Mouse (Mus musculus) stomach, embryonic 15.5 days (tissue): Measurements from ENCODE around the gene Kat7. TPM values are rescaled to one million over a fixed set of nuclear protein-coding genes. Genes with fewer than 3 reads are reported as not detected.

Experiments
- ATAC-seq: fragments of 200-750 bp; cut with Nextera tagmentation; 2 replicates; pipeline ENCODE4 v1.8.0; 2017; ENCODE audit warnings: low read depth, moderate number of reproducible peaks, moderate TSS enrichment; ENCODE audit not compliant: insufficient read depth, low FRiP score
- H3K27ac ChIP-seq: fragments of 300-500 bp; sonication (generic); 2 replicates; pipeline ENCODE4 v1.5.1; 2015; ENCODE audit warnings: mild to moderate bottlenecking, inconsistent platforms
- H3K27me3 ChIP-seq: fragments of 300-500 bp; sonication (generic); replicated peaks from 2 replicates; pipeline ENCODE4 v1.6.1; 2015; ENCODE audit warnings: inconsistent platforms
- H3K36me3 ChIP-seq: fragments of 300-500 bp; sonication (generic); 2 replicates; pipeline ENCODE4 v1.6.1; 2015; ENCODE audit warnings: inconsistent platforms
- H3K4me1 ChIP-seq: fragments of 300-500 bp; sonication (generic); 2 replicates; pipeline ENCODE4 v1.6.1; 2015; ENCODE audit warnings: inconsistent platforms
- H3K4me2 ChIP-seq: fragments of 300-500 bp; sonication (generic); 2 replicates; pipeline ENCODE4 v1.6.1; 2015; ENCODE audit warnings: mild to moderate bottlenecking, inconsistent platforms
- H3K4me3 ChIP-seq: fragments of 300-500 bp; sonication (generic); replicated peaks from 2 replicates; pipeline ENCODE4 v1.5.1; 2015; ENCODE audit warnings: inconsistent platforms
- H3K9ac ChIP-seq: fragments of 300-500 bp; sonication (generic); 2 replicates; pipeline ENCODE4 v1.6.1; 2015; ENCODE audit warnings: inconsistent platforms
- H3K9me3 ChIP-seq: fragments of 300-500 bp; sonication (generic); 2 replicates; pipeline ENCODE4 v1.6.1; 2016; ENCODE audit warnings: inconsistent platforms
- WGBS: fragments of 180-500 bp; shearing (Covaris S2); methylation state at CpG from one replicate; pipeline ENCODE4 v1.1.7; 2015; 5-methylcytosine and 5-hydroxymethylcytosine counted together
- polyA plus RNA-seq: library from polyadenylated mRNA; unstranded; fragments of >200 nt; fragmentation: Nextera tagmentation; extraction: Ambion mirVana; gene quantifications from 2 replicates; pipeline ENCODE4 v1.2.1, GENCODE M21; 2015

Kat7 gene
- polyA plus RNA-seq, 1 experiment from 2014 or later, result 57.1 TPM

DNA sequence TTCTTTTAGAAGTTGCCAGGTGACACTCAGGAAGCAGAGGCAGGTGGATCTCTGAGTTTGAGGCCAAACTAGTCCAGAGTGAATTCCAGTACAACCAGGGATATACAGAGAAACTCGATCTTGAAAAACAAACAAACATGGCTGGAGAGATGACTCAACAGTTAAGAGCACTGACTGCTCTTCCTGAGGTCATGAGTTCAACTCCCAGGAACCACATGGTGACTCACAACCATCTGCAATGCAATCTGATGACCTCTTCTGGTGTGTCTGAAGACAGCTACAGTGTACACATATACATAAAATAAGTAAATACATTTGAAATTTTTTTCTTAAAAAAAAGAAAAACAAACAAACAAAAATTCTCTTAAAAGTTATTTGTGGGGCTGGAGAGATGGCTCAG is 20.6 kb upstream of the Kat7 start:
- no peak for ATAC-seq
- WGBS, result 41% methylated on average over 1 of the region's 1 CpGs
- H3K4me2 ChIP-seq, result no peak overlapping the region
- H3K9ac ChIP-seq, result no peak overlapping the region
- H3K9me3 ChIP-seq, result no peaks in the 10 kb centered on the region
- no peaks in the 10 kb centered on the region for H3K36me3 ChIP-seq
- H3K27me3 ChIP-seq, result no peaks in the 10 kb centered on the region
- H3K4me3 ChIP-seq, result no peak overlapping the region
- H3K27ac ChIP-seq, result no peak overlapping the region
- no peaks in the 10 kb centered on the region for H3K4me1 ChIP-seq

DNA sequence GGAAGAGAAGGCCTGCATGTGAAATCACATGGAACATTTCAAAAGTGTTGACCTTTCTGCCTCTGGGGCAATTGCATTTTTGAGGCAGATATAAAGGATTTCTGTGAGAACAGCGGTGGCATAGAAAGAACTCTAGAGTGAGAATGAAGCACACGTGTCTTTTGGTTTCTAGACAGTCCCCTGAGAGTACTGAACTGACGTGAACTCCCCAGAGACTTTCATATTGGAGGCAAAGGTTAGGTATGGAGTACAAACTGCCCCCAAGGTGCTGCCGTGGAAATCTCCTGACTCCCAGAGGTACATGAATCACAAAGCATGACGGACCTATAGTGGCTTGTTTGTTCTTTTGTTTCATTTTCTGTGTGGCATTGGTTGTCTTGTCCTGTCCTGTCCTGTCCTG is 18.6 kb upstream of the Kat7 start:
- 74% methylated on average over 5 of the region's 5 CpGs for WGBS
- Histone ChIP-seq H3K27me3 (no peaks in the 10 kb centered on the region), H3K9me3 (no peaks in the 10 kb centered on the region), H3K9ac (no peak overlapping the region), H3K4me2 (no peak overlapping the region), H3K27ac (no peak overlapping the region), H3K4me1 (no peaks in the 10 kb centered on the region), H3K4me3 (no peak overlapping the region), H3K36me3 (no peaks in the 10 kb centered on the region)
- ATAC-seq, result no peak

DNA sequence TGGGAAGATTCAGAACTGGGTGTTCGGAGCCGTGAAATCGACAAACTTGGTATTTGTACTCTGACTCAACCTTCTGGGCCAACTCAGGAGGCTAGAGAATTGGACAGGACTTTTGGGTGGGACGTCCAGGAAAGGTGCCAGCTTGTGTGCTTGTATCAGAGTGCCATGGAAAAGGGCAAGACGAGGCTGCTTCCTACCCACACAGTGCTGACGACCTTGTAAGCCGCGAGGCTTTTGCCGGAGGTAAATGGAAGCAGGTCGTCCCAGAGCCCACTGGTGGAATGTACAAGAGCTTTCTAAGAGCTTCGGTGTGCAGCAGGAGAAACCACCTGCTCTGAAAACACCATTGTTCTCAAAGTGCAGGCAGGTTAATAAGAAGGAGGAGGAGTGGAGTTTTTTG is 16.2 kb upstream of the Kat7 start:
- ATAC-seq, result no peak
- Histone ChIP-seq H3K4me2 (no peak overlapping the region), H3K9ac (no peak overlapping the region), H3K36me3 (no peaks in the 10 kb centered on the region), H3K9me3 (no peaks in the 10 kb centered on the region), H3K4me3 (no peak overlapping the region), H3K27me3 (no peaks in the 10 kb centered on the region), H3K4me1 (no peaks in the 10 kb centered on the region), H3K27ac (no peak overlapping the region)
- WGBS, result 76% methylated on average over 11 of the region's 11 CpGs

DNA sequence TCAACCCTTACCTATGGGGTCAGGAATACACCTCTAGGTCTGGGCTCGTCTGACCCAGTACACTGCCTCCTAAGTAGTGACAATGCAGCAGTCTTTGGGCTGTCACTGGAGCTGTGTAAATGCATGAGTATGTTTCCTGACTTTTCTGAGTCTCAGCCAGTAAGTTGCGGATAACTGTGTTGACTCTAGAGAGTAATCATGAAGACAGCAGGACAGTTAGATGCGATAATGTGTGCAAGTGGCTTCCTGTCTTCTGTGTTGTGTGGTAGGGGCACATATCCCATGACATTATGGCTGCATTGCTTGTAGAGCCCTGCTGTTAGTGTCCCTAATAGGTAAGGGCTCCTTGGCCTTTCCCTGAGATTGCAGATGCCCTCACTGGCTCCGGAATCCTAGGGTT is 15.8 kb upstream of the Kat7 start:
- Histone ChIP-seq H3K9ac (no peak overlapping the region), H3K4me3 (no peak overlapping the region), H3K27ac (no peak overlapping the region), H3K9me3 (no peaks in the 10 kb centered on the region), H3K27me3 (no peaks in the 10 kb centered on the region), H3K4me2 (no peak overlapping the region), H3K4me1 (no peaks in the 10 kb centered on the region), H3K36me3 (no peaks in the 10 kb centered on the region)
- no peak for ATAC-seq
- WGBS, result 87% methylated on average over 4 of the region's 4 CpGs

DNA sequence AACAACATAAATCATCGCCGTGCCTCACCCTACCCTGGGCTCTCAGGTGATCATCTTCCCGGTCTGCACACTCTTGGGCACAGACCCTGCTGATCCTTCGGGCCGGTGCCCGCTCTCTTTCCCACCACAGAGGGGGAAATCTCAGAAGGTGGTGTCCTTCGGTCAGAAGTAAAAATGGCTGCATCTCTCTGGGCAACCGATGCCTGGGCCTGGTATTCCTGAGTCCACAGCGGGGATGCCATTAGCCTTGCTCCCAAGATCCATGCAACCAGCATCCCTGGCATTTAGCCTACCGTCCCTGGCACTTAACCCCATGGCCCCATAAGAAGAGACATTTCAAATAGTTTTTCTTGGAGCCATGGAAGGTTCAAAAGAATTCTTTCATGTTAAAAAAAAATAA is 14.1 kb upstream of the Kat7 start:
- Histone ChIP-seq H3K4me3 (no peak overlapping the region), H3K27me3 (no peaks in the 10 kb centered on the region), H3K4me2 (no peak overlapping the region), H3K4me1 (no peaks in the 10 kb centered on the region), H3K27ac (no peak overlapping the region), H3K36me3 (no peaks in the 10 kb centered on the region), H3K9me3 (no peaks in the 10 kb centered on the region), H3K9ac (no peak overlapping the region)
- WGBS, result 88% methylated on average over 10 of the region's 10 CpGs
- ATAC-seq, result no peak

DNA sequence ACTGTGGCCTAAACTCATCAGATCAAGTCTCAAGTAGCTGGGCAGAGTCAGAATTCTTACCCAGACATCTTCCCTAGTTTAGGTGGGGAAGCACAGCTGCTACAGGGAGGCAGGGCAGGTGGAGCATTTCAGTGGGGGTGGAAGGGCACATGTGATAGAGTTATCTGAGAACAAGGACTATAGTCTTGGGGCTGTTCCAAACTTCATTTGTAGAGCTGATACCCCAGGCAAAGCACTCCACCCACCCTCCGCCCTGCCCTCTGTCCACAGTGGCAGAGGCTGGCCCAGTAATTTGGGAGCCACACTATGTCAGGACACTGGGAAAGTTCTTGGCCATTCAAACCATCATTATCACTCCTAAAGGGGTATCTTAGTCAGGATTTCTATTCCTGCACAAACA is 10.0 kb upstream of the Kat7 start:
- peak; percentile 83 for ATAC-seq
- Histone ChIP-seq H3K27ac (no peak overlapping the region), H3K27me3 (no peaks in the 10 kb centered on the region), H3K4me2 (no peak overlapping the region), H3K9me3 (no peaks in the 10 kb centered on the region), H3K4me3 (no peak overlapping the region), H3K4me1 (no peaks in the 10 kb centered on the region), H3K9ac (no peak overlapping the region), H3K36me3 (no peaks in the 10 kb centered on the region)
- 82% methylated on average over 1 of the region's 1 CpGs for WGBS

DNA sequence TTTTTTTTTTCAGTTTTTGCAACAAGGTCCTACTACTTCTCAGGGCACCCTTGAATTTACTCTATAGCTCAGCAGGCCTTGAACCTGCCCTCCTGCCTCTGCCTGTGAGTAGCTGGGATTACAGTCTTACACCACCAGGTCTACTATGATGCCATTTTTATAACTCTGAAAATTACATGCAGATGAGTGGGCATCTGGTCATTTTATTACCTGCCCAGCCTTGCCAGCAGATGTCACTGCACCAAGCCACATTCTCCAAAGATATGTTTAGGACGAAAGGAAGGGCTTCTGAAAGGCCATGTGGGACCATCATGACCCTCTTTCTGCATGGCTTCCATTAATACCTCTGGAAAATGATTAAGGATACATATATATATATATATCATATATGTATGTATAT is 9.5 kb upstream of the Kat7 start:
- 39% methylated on average over 1 of the region's 1 CpGs for whole genome bisulfite sequencing

DNA sequence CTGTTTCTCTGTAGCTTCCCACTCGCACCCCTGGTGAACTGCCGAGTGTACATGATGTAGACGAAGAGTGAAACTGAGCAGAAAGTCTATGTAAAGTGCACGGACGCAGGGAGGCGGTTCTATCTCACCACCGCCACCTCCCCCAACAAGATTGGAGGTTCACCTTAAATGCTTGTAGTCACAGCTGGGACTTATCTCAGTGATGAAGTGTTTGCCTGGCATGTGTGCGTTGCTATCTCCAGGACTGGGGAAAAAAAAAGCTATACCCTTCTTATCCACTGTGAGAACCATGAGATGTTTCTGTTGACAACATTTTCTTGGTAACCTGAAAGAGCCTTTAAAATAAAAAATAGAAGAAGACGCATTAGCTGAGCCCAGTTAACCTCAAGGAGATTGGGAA is 8.1 kb upstream of the Kat7 start:
- no peaks in the 10 kb centered on the region for H3K36me3 ChIP-seq
- ATAC-seq, result peak; percentile 66; the same call in 1 of the 2 replicates
- H3K9ac ChIP-seq, result no peak overlapping the region
- H3K27ac ChIP-seq, result no peak overlapping the region
- H3K4me3 ChIP-seq, result no peak overlapping the region
- WGBS, result 48% methylated on average over 9 of the region's 9 CpGs
- no peak overlapping the region for H3K4me2 ChIP-seq
- H3K9me3 ChIP-seq, result no peaks in the 10 kb centered on the region
- H3K27me3 ChIP-seq, result no peaks in the 10 kb centered on the region
- no peaks in the 10 kb centered on the region for H3K4me1 ChIP-seq

More for the DNA sequence above, 9.5 kb upstream of the Kat7 start:
- Histone ChIP-seq H3K9me3 (no peaks in the 10 kb centered on the region), H3K4me1 (no peaks in the 10 kb centered on the region), H3K27ac (no peak overlapping the region), H3K9ac (no peak overlapping the region), H3K36me3 (no peaks in the 10 kb centered on the region), H3K27me3 (no peaks in the 10 kb centered on the region), H3K4me3 (no peak overlapping the region), H3K4me2 (no peak overlapping the region)
- no peak for ATAC-seq

DNA sequence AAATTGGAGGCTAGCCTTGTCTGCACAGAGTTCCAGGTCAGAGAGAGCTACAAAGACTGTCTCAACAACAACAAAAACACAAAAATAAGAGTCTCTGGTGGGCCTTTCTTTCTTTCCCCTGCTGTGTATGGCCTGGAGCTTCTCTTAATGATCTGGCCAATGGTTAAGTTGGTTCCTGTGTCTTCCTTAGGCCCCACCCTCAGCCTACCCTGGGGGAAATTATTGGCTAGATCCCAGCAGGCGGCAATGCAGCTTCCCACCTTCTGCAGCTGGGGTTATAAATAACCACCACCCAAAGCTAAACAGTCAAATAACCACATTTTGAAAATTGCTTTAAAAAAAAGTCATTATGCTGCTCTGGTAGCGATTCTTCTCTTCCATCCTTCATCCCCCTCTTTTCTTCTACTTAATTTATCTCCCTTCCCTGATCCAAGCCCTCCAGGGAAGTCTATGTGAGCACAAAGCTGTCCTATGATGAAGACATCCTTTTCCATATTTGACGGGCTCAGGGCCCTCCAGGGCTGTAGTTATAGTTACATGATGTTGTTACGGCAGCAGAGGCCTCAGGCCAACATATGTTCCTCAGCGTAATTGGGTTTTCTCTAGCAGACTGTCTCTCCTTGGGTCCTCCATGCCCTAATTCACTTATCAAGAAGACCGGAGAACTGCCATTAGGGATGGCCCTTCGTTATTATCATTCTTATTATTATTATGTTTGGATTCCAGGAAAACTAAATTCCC is 5.3 kb upstream of the Kat7 start:
- no peak overlapping the region for H3K4me3 ChIP-seq
- 74% methylated on average over 7 of the region's 7 CpGs for WGBS
- ATAC-seq, result no peak
- no peak overlapping the region for H3K27ac ChIP-seq
- H3K27me3 ChIP-seq, result no peaks in the 10 kb centered on the region
- no peak overlapping the region for H3K9ac ChIP-seq
- no peaks in the 10 kb centered on the region for H3K9me3 ChIP-seq
- no peaks in the 10 kb centered on the region for H3K36me3 ChIP-seq
- H3K4me1 ChIP-seq, result peaks cover 6% of the 10 kb centered on the region
- no peak overlapping the region for H3K4me2 ChIP-seq

DNA sequence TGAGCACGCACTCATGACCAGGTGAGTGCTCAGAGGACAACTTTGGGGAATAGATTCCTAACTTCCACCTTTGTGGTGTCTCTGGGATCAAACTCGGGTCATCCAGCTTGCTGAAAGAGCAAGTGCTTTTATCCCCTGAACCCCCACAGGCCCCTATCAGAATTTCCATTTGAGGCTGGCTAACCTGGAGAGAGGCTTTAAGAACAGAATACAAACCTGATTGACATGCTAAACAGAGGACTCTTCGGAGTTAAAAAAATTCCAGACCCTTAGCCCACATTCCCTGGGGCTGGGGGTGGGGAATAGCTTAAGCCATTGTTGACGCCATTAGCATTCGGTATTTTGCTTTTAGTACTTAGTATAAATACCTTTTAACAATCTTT is 1.4 kb upstream of the Kat7 start:
- Histone ChIP-seq H3K4me2 (peak overlapping the region; percentile 55), H3K4me1 (peaks cover 17% of the 10 kb centered on the region), H3K9ac (no peak overlapping the region), H3K36me3 (0 out of 2 replicates have a peak, but pooled peaks cover under 1% of the 10 kb centered on the region), H3K27me3 (no peaks in the 10 kb centered on the region), H3K27ac (no peak overlapping the region), H3K9me3 (no peaks in the 10 kb centered on the region), H3K4me3 (peak overlapping the region; percentile 90)
- WGBS, result 39% methylated on average over 5 of the region's 5 CpGs
- ATAC-seq, result no peak

DNA sequence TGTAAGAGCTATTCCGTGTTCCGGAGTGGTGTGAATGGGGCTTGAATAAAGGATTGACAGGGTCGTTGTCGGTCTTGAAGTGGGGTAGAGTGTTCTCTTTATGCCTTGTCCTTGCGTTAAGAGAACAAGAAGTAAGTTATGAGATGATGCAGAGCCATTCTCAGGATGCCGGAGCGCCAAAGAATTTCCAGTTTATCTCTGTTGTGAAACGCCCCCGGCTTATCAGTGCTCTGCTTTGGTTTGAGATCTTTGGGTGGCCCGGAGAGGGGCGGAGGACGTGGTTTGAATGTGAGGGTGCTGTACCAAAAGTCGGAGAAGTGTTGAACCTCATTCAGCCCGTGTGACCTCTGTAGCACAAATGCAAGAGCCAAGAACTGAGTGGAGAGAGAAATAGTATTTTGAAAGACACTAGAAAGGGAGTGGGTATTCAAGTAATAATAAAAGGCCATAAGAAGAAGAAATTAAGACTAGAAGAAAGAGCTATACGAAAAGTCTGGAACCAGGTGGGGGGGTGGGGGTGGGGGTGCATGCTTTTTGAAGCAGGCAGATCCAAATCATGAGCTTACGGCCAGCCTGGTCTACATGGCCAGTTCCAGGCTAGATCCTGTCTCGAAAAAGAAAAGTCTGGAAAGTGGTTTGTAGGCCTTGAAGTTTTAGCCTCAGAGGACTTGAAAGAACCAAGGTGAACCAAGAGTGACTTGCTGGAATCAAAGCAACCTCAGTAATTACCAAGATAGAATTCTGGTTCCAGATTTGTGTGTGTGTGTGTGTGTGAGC is 790 bp upstream of the Kat7 start:
- Histone ChIP-seq H3K9ac (peak overlapping the region; percentile 56), H3K4me2 (peak overlapping the region; percentile 55), H3K27me3 (no peaks in the 10 kb centered on the region), H3K9me3 (no peaks in the 10 kb centered on the region), H3K36me3 (peaks cover 5% of the 10 kb centered on the region; the same call in 1 of the 2 replicates), H3K4me1 (peaks cover 17% of the 10 kb centered on the region), H3K4me3 (peak overlapping the region; percentile 90), H3K27ac (peak overlapping the region; percentile 80)
- no peak for ATAC-seq
- WGBS, result 6% methylated on average over 17 of the region's 17 CpGs

DNA sequence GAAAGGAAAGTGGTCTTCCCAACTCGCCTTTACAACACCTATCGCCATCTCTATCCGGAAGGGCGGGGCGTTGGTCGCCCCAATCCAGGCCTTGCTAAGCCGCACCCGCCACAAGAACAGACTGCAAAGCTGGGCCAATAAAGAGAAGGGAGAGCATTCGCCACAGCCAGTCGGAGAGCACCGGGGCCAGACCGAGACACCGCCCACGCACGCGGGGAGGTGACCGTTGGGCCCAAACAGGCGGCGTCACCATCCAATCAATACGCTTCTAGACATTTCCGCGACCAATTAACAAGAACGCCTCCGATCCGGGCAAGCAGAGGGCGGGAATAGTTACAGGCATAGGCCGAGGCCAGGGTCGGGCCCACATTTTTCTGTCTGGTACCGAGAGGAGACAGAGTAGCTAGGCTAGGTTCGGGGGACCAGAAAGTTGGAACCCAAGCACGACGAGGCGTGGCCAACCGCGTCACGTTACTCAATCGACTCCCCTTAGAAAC is 488 bp downstream of the Kat7 start:
- H3K27me3 ChIP-seq, result no peaks in the 10 kb centered on the region
- peak overlapping the region; percentile 97 for H3K9ac ChIP-seq
- H3K27ac ChIP-seq, result peak overlapping the region; percentile 98
- no peaks in the 10 kb centered on the region for H3K9me3 ChIP-seq
- H3K36me3 ChIP-seq, result peaks cover 14% of the 10 kb centered on the region
- peaks cover 17% of the 10 kb centered on the region for H3K4me1 ChIP-seq
- peak; percentile 94 for ATAC-seq
- peak overlapping the region; percentile 90 for H3K4me3 ChIP-seq
- under 1% methylated on average over 37 of the region's 37 CpGs for WGBS
- peak overlapping the region; percentile 64 for H3K4me2 ChIP-seq
